ENCODE assay signal across 9 mouse cellular contexts in genomic region chr7:115867518-115868270, GRCm38 (mm10).
DNase-seq lines count a peak whose midpoint lies in the region; ATAC-seq and TF ChIP-seq lines count a peak whose summit lies in the region.
"Had no signal": no experiment of that assay in that cellular context is flagged by ENCODE, and none has a peak within 500 bp of the region (broad histone marks: within the 10 kb centered on the region; RNA-seq: fewer than 3 reads in every experiment).

No protein-coding gene starts in this region.

- H3K4me1 ChIP-seq in heart, embryonic 11.5 days (ENCODE audit: control insufficient read depth, insufficient read depth, low read length): peaks cover 19% of the 10 kb centered on the region
- H3K4me1 ChIP-seq in heart, embryonic 10.5 days: peaks cover 24% of the 10 kb centered on the region
- peaks cover 7% of the 10 kb centered on the region for H3K4me1 ChIP-seq in ES-Bruce4 (ENCODE audit: control insufficient read depth, insufficient read depth, low read length)
- H3K4me1 ChIP-seq in hindbrain, embryonic 14.5 days (replicated peaks; ENCODE audit: control insufficient read depth, insufficient read depth, low read length): peaks cover 19% of the 10 kb centered on the region
- H3K4me1 ChIP-seq in lung, embryonic 16.5 days (replicated peaks; ENCODE audit: control insufficient read depth, insufficient read depth, low read length): peaks cover 20% of the 10 kb centered on the region

- TF ChIP-seq CTCF in ES-Bruce4 (IDR thresholded peaks at IDR 0.05; ENCODE audit: low read depth, low read length): no peak

- no peak for TF ChIP-seq POLR2A in ES-Bruce4 (IDR thresholded peaks at IDR 0.05; ENCODE audit: insufficient read depth, low read length)

- no peak overlapping the region for H3K4me3 ChIP-seq in heart, embryonic 11.5 days (ENCODE audit: low read depth, low read length)
- H3K4me3 ChIP-seq in heart, embryonic 10.5 days: no peak overlapping the region
- no peak overlapping the region for H3K4me3 ChIP-seq in ES-Bruce4 (ENCODE audit: low read depth, low read length)
- no peak overlapping the region for H3K4me3 ChIP-seq in hindbrain, embryonic 14.5 days (replicated peaks; ENCODE audit: low read length)
- no peak overlapping the region for H3K4me3 ChIP-seq in lung, embryonic 16.5 days (ENCODE audit: low read length)

- H3K4me2 ChIP-seq in heart, embryonic 11.5 days: peak overlapping the region; percentile 12; the same call in 1 of the 2 replicates
- H3K4me2 ChIP-seq in hindbrain, embryonic 14.5 days (replicated peaks): 0 out of 2 replicates have a peak overlapping the region, but pooled peaks have one; percentile 6
- H3K4me2 ChIP-seq in lung, embryonic 16.5 days (ENCODE audit: low read depth, low read length): no peak overlapping the region; the same call in 1 of the 2 replicates

- H3K36me3 ChIP-seq in heart, embryonic 11.5 days (ENCODE audit: control insufficient read depth, insufficient read depth, low read length): no peaks in the 10 kb centered on the region
- H3K36me3 ChIP-seq in heart, embryonic 10.5 days: no peaks in the 10 kb centered on the region
- H3K36me3 ChIP-seq in ES-Bruce4 (ENCODE audit: control insufficient read depth, insufficient read depth, low read length, poor library complexity, severe bottlenecking): no peaks in the 10 kb centered on the region
- H3K36me3 ChIP-seq in hindbrain, embryonic 14.5 days (replicated peaks; ENCODE audit: control insufficient read depth, insufficient read depth): no peaks in the 10 kb centered on the region
- H3K36me3 ChIP-seq in lung, embryonic 16.5 days (ENCODE audit: control insufficient read depth, insufficient read depth, low read length): no peaks in the 10 kb centered on the region

- TF ChIP-seq EP300 in ES-Bruce4 (IDR thresholded peaks at IDR 0.05; ENCODE audit: insufficient read depth, low read depth, low read length): peak; percentile 76; the same call in 1 of the 2 replicates

- H3K27me3 ChIP-seq in heart, embryonic 11.5 days (ENCODE audit: control insufficient read depth, insufficient read depth, low read length): no peaks in the 10 kb centered on the region
- H3K27me3 ChIP-seq in heart, embryonic 10.5 days (ENCODE audit: insufficient read depth, poor library complexity, severe bottlenecking): no peaks in the 10 kb centered on the region
- H3K27me3 ChIP-seq in ES-Bruce4 (ENCODE audit: control insufficient read depth, insufficient read depth, low read length, poor library complexity, severe bottlenecking): no peaks in the 10 kb centered on the region
- 0 out of 2 replicates have a peak, but pooled peaks cover 2% of the 10 kb centered on the region for H3K27me3 ChIP-seq in hindbrain, embryonic 14.5 days (ENCODE audit: control insufficient read depth, insufficient read depth, low read length)
- H3K27me3 ChIP-seq in lung, embryonic 16.5 days (ENCODE audit: control insufficient read depth, insufficient read depth, low read depth, low read length): no peaks in the 10 kb centered on the region

- no peak for DNase-seq in heart, embryonic 10.5 days (ENCODE audit: low spot score)
- no peak for DNase-seq in hindbrain, embryonic 14.5 days (ENCODE audit: low spot score)
- DNase-seq in adrenal gland, postnatal 36 days: no peak
- no peak for DNase-seq in thymus, postnatal 36 days
- no peak for DNase-seq in spleen, postnatal 36 days (ENCODE audit: low spot score in 2 of 2)
- DNase-seq: cerebellum, postnatal 14 days had no signal

- no peak for ATAC-seq in heart, embryonic 11.5 days (replicated peaks; ENCODE audit: insufficient number of reproducible peaks, low FRiP score, low TSS enrichment)
- no peak for ATAC-seq in hindbrain, embryonic 14.5 days (ENCODE audit: low FRiP score)
- no peak for ATAC-seq in lung, embryonic 16.5 days (ENCODE audit: low read depth)

- H3K9ac ChIP-seq in heart, embryonic 11.5 days (ENCODE audit: low read depth, low read length): no peak overlapping the region
- no peak overlapping the region for H3K9ac ChIP-seq in ES-Bruce4 (ENCODE audit: low read depth, poor library complexity, severe bottlenecking)
- H3K9ac ChIP-seq in hindbrain, embryonic 14.5 days: no peak overlapping the region
- no peak overlapping the region for H3K9ac ChIP-seq in lung, embryonic 16.5 days (ENCODE audit: low read length)

- 45% methylated on average over 10 of the region's 10 CpGs for WGBS in heart, embryonic 11.5 days (ENCODE audit: insufficient replicate concordance)
- 46% methylated on average over 10 of the region's 10 CpGs for WGBS in heart, embryonic 10.5 days
- WGBS in hindbrain, embryonic 14.5 days: 15% methylated on average over 10 of the region's 10 CpGs
- WGBS in lung, embryonic 16.5 days: 27% methylated on average over 10 of the region's 10 CpGs

- no peaks in the 10 kb centered on the region for H3K9me3 ChIP-seq in heart, embryonic 11.5 days (replicated peaks; ENCODE audit: control insufficient read depth, low read length)
- no peaks in the 10 kb centered on the region for H3K9me3 ChIP-seq in heart, embryonic 10.5 days
- no peaks in the 10 kb centered on the region for H3K9me3 ChIP-seq in ES-Bruce4 (replicated peaks; ENCODE audit: control insufficient read depth, insufficient read depth, low read length, poor library complexity, severe bottlenecking)
- no peaks in the 10 kb centered on the region for H3K9me3 ChIP-seq in hindbrain, embryonic 14.5 days (ENCODE audit: control insufficient read depth, low read length)
- no peaks in the 10 kb centered on the region for H3K9me3 ChIP-seq in lung, embryonic 16.5 days (ENCODE audit: control insufficient read depth, low read length)

- no peak overlapping the region for H3K27ac ChIP-seq in heart, embryonic 11.5 days (ENCODE audit: low read depth, low read length)
- H3K27ac ChIP-seq in heart, embryonic 10.5 days: no peak overlapping the region
- 0 out of 2 replicates have a peak overlapping the region, but pooled peaks have one; percentile 41 for H3K27ac ChIP-seq in ES-Bruce4 (ENCODE audit: insufficient read depth, low read length)
- no peak overlapping the region for H3K27ac ChIP-seq in hindbrain, embryonic 14.5 days
- peak overlapping the region; percentile 41; the same call in 1 of the 2 replicates for H3K27ac ChIP-seq in lung, embryonic 16.5 days (ENCODE audit: low read length)

Comparison
In these comparisons a context has a peak if more than half of its experiments do, and no peak if none do; other contexts are left out.
1. H3K27ac ChIP-seq: peak in ES-Bruce4 (single experiment) and lung, embryonic 16.5 days (single experiment); none in heart, embryonic 11.5 days (single experiment), heart, embryonic 10.5 days (single experiment) and hindbrain, embryonic 14.5 days (single experiment).